Mouse (Mus musculus): Measurements from ENCODE around the gene Slc39a8. TPM values are rescaled to one million over a fixed set of nuclear protein-coding genes. Genes with fewer than 3 reads are reported as not detected.

The Slc39a8 gene
- polyA plus RNA-seq, 1 experiment from 2014 or later, result 11.9 TPM

- no peak for ATAC-seq (replicated peaks; ENCODE audit: insufficient number of reproducible peaks, insufficient read depth, low FRiP score, low read depth)
- Histone ChIP-seq H3K4me1 (replicated peaks) (no peaks in the 10 kb centered on the region), H3K27me3 (no peaks in the 10 kb centered on the region), H3K36me3 (no peaks in the 10 kb centered on the region), H3K27ac (no peak overlapping the region), H3K4me3 (no peak overlapping the region), H3K4me2 (no peak overlapping the region), H3K9me3 (replicated peaks) (no peaks in the 10 kb centered on the region), H3K9ac (no peak overlapping the region)
- 52% methylated on average over 4 of the region's 4 CpGs for WGBS
Measured at GRCm38 (mm10) chr3:135919305-135919704, 94.2 kb downstream of the Slc39a8 start.

DNA sequence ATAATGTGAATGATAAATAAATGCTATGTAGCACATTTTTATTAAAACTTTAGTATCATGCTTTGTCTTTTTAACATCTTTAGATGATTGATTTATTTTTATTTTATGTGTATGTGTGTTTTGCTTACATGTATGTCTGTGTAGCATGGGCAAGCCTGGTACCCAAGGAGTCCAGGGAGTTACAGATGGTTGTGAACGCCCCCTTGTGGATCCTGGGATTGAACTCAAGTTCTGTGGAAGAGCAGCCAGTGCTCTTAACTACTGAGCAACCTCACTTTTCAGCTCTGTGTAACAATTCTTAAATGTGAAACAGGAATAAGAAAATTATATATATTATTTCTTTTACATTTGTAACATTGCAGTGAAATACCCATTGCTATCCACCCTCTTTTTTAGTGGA is 101.7 kb downstream of the Slc39a8 start:
- Histone ChIP-seq H3K27me3 (no peaks in the 10 kb centered on the region), H3K4me2 (no peak overlapping the region), H3K36me3 (no peaks in the 10 kb centered on the region), H3K9ac (no peak overlapping the region), H3K4me1 (replicated peaks) (no peaks in the 10 kb centered on the region), H3K9me3 (replicated peaks) (no peaks in the 10 kb centered on the region), H3K4me3 (no peak overlapping the region), H3K27ac (no peak overlapping the region)
- WGBS, result 34% methylated on average over 1 of the region's 1 CpGs
- no peak for ATAC-seq (replicated peaks; ENCODE audit: insufficient number of reproducible peaks, insufficient read depth, low FRiP score, low read depth)

DNA sequence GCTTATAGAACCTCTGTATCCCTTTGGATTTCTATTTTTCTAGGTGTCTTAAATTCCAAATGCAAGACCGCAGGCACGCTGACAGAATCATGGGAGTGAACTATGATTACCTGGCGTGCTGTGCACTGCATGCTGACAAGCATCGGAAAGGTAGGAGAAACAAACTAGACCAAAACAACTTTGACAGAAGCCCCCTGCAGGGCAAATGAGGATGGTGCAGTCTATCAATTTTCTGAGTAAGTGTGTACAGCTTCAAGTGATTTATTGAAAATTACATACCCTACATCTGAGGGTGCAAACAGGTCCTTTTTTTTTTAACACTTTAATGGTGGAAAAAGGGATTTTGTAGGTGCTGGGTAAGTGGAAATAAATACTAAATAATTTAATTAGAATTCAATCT is 103.1 kb downstream of the Slc39a8 start:
- 82% methylated on average over 4 of the region's 4 CpGs for WGBS
- Histone ChIP-seq H3K4me3 (no peak overlapping the region), H3K27me3 (no peaks in the 10 kb centered on the region), H3K9me3 (replicated peaks) (no peaks in the 10 kb centered on the region), H3K4me2 (no peak overlapping the region), H3K27ac (no peak overlapping the region), H3K36me3 (no peaks in the 10 kb centered on the region), H3K9ac (no peak overlapping the region), H3K4me1 (replicated peaks) (no peaks in the 10 kb centered on the region)
- ATAC-seq (replicated peaks; ENCODE audit: insufficient number of reproducible peaks, insufficient read depth, low FRiP score, low read depth), result no peak

- Histone ChIP-seq H3K27me3 (no peaks in the 10 kb centered on the region), H3K36me3 (no peaks in the 10 kb centered on the region), H3K4me1 (replicated peaks) (no peaks in the 10 kb centered on the region; the same call in 1 of the 2 replicates), H3K4me2 (no peak overlapping the region), H3K9ac (no peak overlapping the region), H3K27ac (no peak overlapping the region), H3K4me3 (no peak overlapping the region), H3K9me3 (replicated peaks) (no peaks in the 10 kb centered on the region)
- no peak for ATAC-seq (replicated peaks; ENCODE audit: insufficient number of reproducible peaks, insufficient read depth, low FRiP score, low read depth)
- 75% methylated on average over 2 of the region's 2 CpGs for WGBS
Measured at GRCm38 (mm10) chr3:135937455-135937854, 112.4 kb downstream of the Slc39a8 start.

Other genes with a start within 250 kb of the Slc39a8 start
- gene Nfkb1, start 133.7 kb upstream of the Slc39a8 start, polyA plus RNA-seq (2015; fragmentation: Nextera tagmentation; extraction: Ambion mirVana), result 17.1 and 28.4 TPM in 2 replicates

Measured in heart, embryonic 15.5 days (tissue).